Mouse (Mus musculus) kidney, embryonic 14.5 days (tissue): ENCODE measurements around the gene Olfr679. TPM values are rescaled to one million over a fixed set of nuclear protein-coding genes. Genes with fewer than 3 reads are reported as not detected.
"Not testable (repeated sequence)": the region's sequence is repeated elsewhere in the genome, so short reads cannot be mapped to it uniquely, and the experiment has no call there.

Experiments used
- ATAC-seq: fragments of 200-750 bp; cut with Nextera tagmentation; 2 replicates; pipeline ENCODE4 v1.8.0; 2017; ENCODE audit warnings: moderate number of reproducible peaks, mild to moderate bottlenecking, moderate TSS enrichment, moderate library complexity; ENCODE audit not compliant: low FRiP score, low TSS enrichment
- H3K27ac ChIP-seq: fragments of 300-500 bp; sonication (generic); 2 replicates; pipeline ENCODE4 v1.5.1; 2014; ENCODE audit warnings: low read depth, mild to moderate bottlenecking, low read length, moderate library complexity, mixed read lengths
- H3K27me3 ChIP-seq: fragments of 300-500 bp; sonication (generic); 2 replicates; pipeline ENCODE4 v1.6.1; 2014; ENCODE audit warnings: mild to moderate bottlenecking, low read length; ENCODE audit not compliant: control insufficient read depth, insufficient read depth
- H3K36me3 ChIP-seq: fragments of 300-500 bp; sonication (generic); 2 replicates; pipeline ENCODE4 v1.6.1; 2014; ENCODE audit warnings: low read length, mixed read lengths; ENCODE audit not compliant: control insufficient read depth, insufficient read depth
- H3K4me1 ChIP-seq: fragments of 300-500 bp; sonication (generic); 2 replicates; pipeline ENCODE4 v1.6.1; 2014; ENCODE audit warnings: low read length, mixed read lengths; ENCODE audit not compliant: control insufficient read depth, insufficient read depth
- H3K4me2 ChIP-seq: fragments of 300-500 bp; sonication (generic); replicated peaks from 2 replicates; pipeline ENCODE4 v1.6.1; 2014; ENCODE audit warnings: low read depth, mild to moderate bottlenecking, low read length
- H3K4me3 ChIP-seq: fragments of 300-500 bp; sonication (generic); 2 replicates; pipeline ENCODE4 v1.5.1; 2014; ENCODE audit warnings: mild to moderate bottlenecking, low read length
- H3K9ac ChIP-seq: fragments of 300-500 bp; sonication (generic); 2 replicates; pipeline ENCODE4 v1.6.1; 2014; ENCODE audit warnings: low read depth, mild to moderate bottlenecking, low read length, moderate library complexity
- H3K9me3 ChIP-seq: fragments of 300-500 bp; sonication (generic); 2 replicates; pipeline ENCODE4 v1.6.1; 2016; ENCODE audit warnings: low read length; ENCODE audit not compliant: control insufficient read depth
- WGBS: fragments of 180-500 bp; shearing (Covaris S2); extraction: QIAGEN DNeasy Blood & Tissue Kit; methylation state at CpG from one replicate; pipeline ENCODE4 v1.1.7; 2014; 5-methylcytosine and 5-hydroxymethylcytosine counted together
- polyA plus RNA-seq: library from polyadenylated mRNA; unstranded; fragments of >200 nt; fragmentation: Nextera tagmentation; extraction: Ambion mirVana; gene quantifications from 2 replicates; pipeline ENCODE4 v1.2.1, GENCODE M21; 2014

Gene Olfr679
- not detected in 2 replicates for polyA plus RNA-seq

GRCm38 (mm10) chr7:105080905-105081304, at the start of gene Olfr679:
Olfr679 (plus strand) TSS chr7:105081205.
- WGBS = 65% methylated on average over 1 of the region's 1 CpGs
- no peak within 1 kb of the TSS for H3K4me2 ChIP-seq

GRCm38 (mm10) chr7:105032398-105032797, 48.6 kb upstream of the Olfr679 start, which contains the start of gene Olfr676:
Olfr676 (plus strand) TSS chr7:105032698.
- ATAC-seq = no peak
- H3K9me3 ChIP-seq = no peaks in the 10 kb centered on the region
- H3K4me1 ChIP-seq = no peaks in the 10 kb centered on the region
- no peak within 1 kb of the TSS for H3K4me2 ChIP-seq
- H3K27me3 ChIP-seq = no peaks in the 10 kb centered on the region
- H3K9ac ChIP-seq = no peak within 1 kb of the TSS
- no peaks in the 10 kb centered on the region for H3K36me3 ChIP-seq
- no peak within 1 kb of the TSS for H3K27ac ChIP-seq
- no peak within 1 kb of the TSS for H3K4me3 ChIP-seq

More at GRCm38 (mm10) chr7:105080905-105081304, at the start of gene Olfr679:
- Histone ChIP-seq H3K9ac (no peak within 1 kb of the TSS), H3K4me1 (no peaks in the 10 kb centered on the region), H3K36me3 (no peaks in the 10 kb centered on the region), H3K4me3 (no peak within 1 kb of the TSS), H3K27me3 (no peaks in the 10 kb centered on the region), H3K27ac (no peak within 1 kb of the TSS), H3K9me3 (no peaks in the 10 kb centered on the region)
- ATAC-seq = no peak

- ATAC-seq, H3K9ac ChIP-seq, H3K36me3 ChIP-seq, H3K27ac ChIP-seq, H3K4me3 ChIP-seq, H3K27me3 ChIP-seq, H3K4me1 ChIP-seq, H3K9me3 ChIP-seq, H3K4me2 ChIP-seq: not testable (repeated sequence)
- WGBS = 65% methylated on average over 5 of the region's 5 CpGs
These were observed 47.2 kb upstream of the Olfr679 start for GRCm38 (mm10) chr7:105033836-105034235.

GRCm38 (mm10) chr7:105058951-105059350, 22.1 kb upstream of the Olfr679 start:
- no peak overlapping the region for H3K4me2 ChIP-seq
- H3K4me3 ChIP-seq = no peak overlapping the region
- no peaks in the 10 kb centered on the region for H3K36me3 ChIP-seq
- no peaks in the 10 kb centered on the region for H3K4me1 ChIP-seq
- no peak for ATAC-seq
- H3K9ac ChIP-seq = no peak overlapping the region
- no peaks in the 10 kb centered on the region for H3K9me3 ChIP-seq
- H3K27me3 ChIP-seq = no peaks in the 10 kb centered on the region
- H3K27ac ChIP-seq = no peak overlapping the region

GRCm38 (mm10) chr7:105064175-105064574, 16.8 kb upstream of the Olfr679 start, which contains the start of gene Olfr678:
Olfr678 (plus strand) TSS chr7:105064475.
- no peak within 1 kb of the TSS for H3K27ac ChIP-seq
- no peak for ATAC-seq
- H3K9me3 ChIP-seq = no peaks in the 10 kb centered on the region
- no peaks in the 10 kb centered on the region for H3K36me3 ChIP-seq
- no peaks in the 10 kb centered on the region for H3K4me1 ChIP-seq
- H3K4me2 ChIP-seq = no peak within 1 kb of the TSS
- H3K9ac ChIP-seq = no peak within 1 kb of the TSS
- no peaks in the 10 kb centered on the region for H3K27me3 ChIP-seq
- H3K4me3 ChIP-seq = no peak within 1 kb of the TSS
- WGBS = 82% methylated on average over 1 of the region's 1 CpGs

GRCm38 (mm10) chr7:105092717-105093116, 11.7 kb downstream of the Olfr679 start, which contains the start of gene Olfr680-ps1:
Olfr680-ps1 (minus strand) TSS chr7:105092817.
- H3K27ac ChIP-seq, H3K4me1 ChIP-seq, H3K4me3 ChIP-seq, H3K36me3 ChIP-seq, H3K9ac ChIP-seq, ATAC-seq, H3K9me3 ChIP-seq, H3K4me2 ChIP-seq, H3K27me3 ChIP-seq: not testable (repeated sequence)

- no peak for ATAC-seq
- Histone ChIP-seq H3K36me3 (no peaks in the 10 kb centered on the region), H3K27ac (no peak within 1 kb of the TSS), H3K9ac (no peak within 1 kb of the TSS), H3K9me3 (no peaks in the 10 kb centered on the region), H3K4me3 (no peak within 1 kb of the TSS), H3K27me3 (no peaks in the 10 kb centered on the region), H3K4me1 (no peaks in the 10 kb centered on the region), H3K4me2 (no peak within 1 kb of the TSS)
These were observed 35.5 kb downstream of the Olfr679 start, which contains the start of gene Olfr681 for GRCm38 (mm10) chr7:105116536-105116935. Olfr681 (plus strand) TSS chr7:105116836.

Other genes with a start within 250 kb of the Olfr679 start
- not detected in 2 replicates for gene Usp17lb, start 238.6 kb upstream of the Olfr679 start, polyA plus RNA-seq
- gene Usp17la, start 224.2 kb upstream of the Olfr679 start, polyA plus RNA-seq = not detected in 2 replicates
- gene Olfr665, start 203.2 kb upstream of the Olfr679 start, polyA plus RNA-seq = not detected in 2 replicates
- gene Olfr666, start 185.3 kb upstream of the Olfr679 start, polyA plus RNA-seq = not detected in 2 replicates
- not detected in 2 replicates for gene Olfr667, start 159.7 kb upstream of the Olfr679 start, polyA plus RNA-seq
- not detected in 2 replicates for gene Olfr668, start 153.1 kb upstream of the Olfr679 start, polyA plus RNA-seq
- gene Olfr669, start 147.0 kb upstream of the Olfr679 start, polyA plus RNA-seq = not detected in 2 replicates
- not detected in 2 replicates for gene Olfr670, start 118.6 kb upstream of the Olfr679 start, polyA plus RNA-seq
- gene Olfr671, start 102.1 kb upstream of the Olfr679 start, polyA plus RNA-seq = not detected in 2 replicates
- not detected in 2 replicates for gene Olfr672, start 79.2 kb upstream of the Olfr679 start, polyA plus RNA-seq
- not detected in 2 replicates for gene Olfr675, start 52.7 kb upstream of the Olfr679 start, polyA plus RNA-seq
- not detected in 2 replicates for gene Olfr676, start 48.5 kb upstream of the Olfr679 start, polyA plus RNA-seq
- gene Olfr677, start 29.8 kb upstream of the Olfr679 start, polyA plus RNA-seq = not detected in 2 replicates
- gene Olfr678, start 16.7 kb upstream of the Olfr679 start, polyA plus RNA-seq = not detected in 2 replicates
- gene Olfr680-ps1, start 11.6 kb downstream of the Olfr679 start, polyA plus RNA-seq = not detected in 2 replicates
- not detected in 2 replicates for gene Olfr681, start 35.6 kb downstream of the Olfr679 start, polyA plus RNA-seq
- not detected in 2 replicates for gene Olfr683, start 65.8 kb downstream of the Olfr679 start, polyA plus RNA-seq
- not detected in 2 replicates for gene Olfr684, start 82.4 kb downstream of the Olfr679 start, polyA plus RNA-seq
- not detected in 2 replicates for gene Olfr685, start 104.8 kb downstream of the Olfr679 start, polyA plus RNA-seq
- gene Olfr686, start 126.3 kb downstream of the Olfr679 start, polyA plus RNA-seq = not detected in 2 replicates
- not detected in 2 replicates for gene Olfr688, start 206.9 kb downstream of the Olfr679 start, polyA plus RNA-seq
- gene Olfr689, start 230.0 kb downstream of the Olfr679 start, polyA plus RNA-seq = not detected in 2 replicates